Mouse (Mus musculus) MEL (cell line): ENCODE data around the gene Rasl10b. TPM values are rescaled to one million over a fixed set of nuclear protein-coding genes. Genes with fewer than 3 reads are reported as not detected.

Experiments used
- DNase-seq: peaks from one replicate; pipeline ENCODE4 v3.0.0; 2011; ENCODE audit warnings: low read depth, low spot score
- H3K27ac ChIP-seq: 2 replicates; pipeline ENCODE4 v1.5.1; 2012; ENCODE audit warnings: low read depth, mild to moderate bottlenecking, control low read depth, low read length, moderate library complexity; ENCODE audit not compliant: control insufficient read depth
- H3K27me3 ChIP-seq, 2 experiments: fragments of 150-350 bp in 1 of 2; sonication (generic) in 1 of 2; 2 replicates each; pipeline ENCODE4 v1.6.1; 2012; ENCODE audit warnings: low read length in 2 of 2, mild to moderate bottlenecking in 2 of 2, improper control_type of control experiment in 1 of 2, moderate library complexity in 1 of 2; ENCODE audit not compliant: insufficient read depth in 2 of 2, control insufficient read depth in 1 of 2
- H3K36me3 ChIP-seq, 2 experiments: 2 replicates each; pipeline ENCODE4 v1.6.1; 2012 to 2014; ENCODE audit warnings: low read length in 2 of 2, improper control_type of control experiment in 1 of 2, inconsistent platforms in 1 of 2, mild to moderate bottlenecking in 1 of 2; ENCODE audit not compliant: insufficient read depth in 2 of 2, control insufficient read depth in 1 of 2
- H3K4me1 ChIP-seq, 2 experiments: fragments of 150-350 bp in 1 of 2; sonication (generic) in 1 of 2; 2 replicates each; pipeline ENCODE4 v1.6.1; 2012; ENCODE audit warnings: low read length in 2 of 2, improper control_type of control experiment in 1 of 2, mild to moderate bottlenecking in 1 of 2; ENCODE audit not compliant: insufficient read depth in 2 of 2, control insufficient read depth in 1 of 2
- H3K4me3 ChIP-seq, 2 experiments: fragments of 150-350 bp in 1 of 2; sonication (generic) in 1 of 2; 2 replicates each; pipeline ENCODE4 v1.5.1; 2012; ENCODE audit warnings: low read depth in 2 of 2, low read length in 2 of 2, mild to moderate bottlenecking in 2 of 2, moderate library complexity in 2 of 2, control low read depth in 1 of 2, improper control_type of control experiment in 1 of 2; ENCODE audit not compliant: control insufficient read depth in 1 of 2, insufficient read depth in 1 of 2
- H3K79me2 ChIP-seq: 2 replicates; pipeline ENCODE4 v1.6.1; 2012; ENCODE audit warnings: mild to moderate bottlenecking, low read length, moderate library complexity; ENCODE audit not compliant: control insufficient read depth, poor library complexity, insufficient read depth
- H3K9ac ChIP-seq: 2 replicates; pipeline ENCODE4 v1.6.1; 2012; ENCODE audit warnings: low read depth, mild to moderate bottlenecking, control low read depth, low read length, moderate library complexity; ENCODE audit not compliant: control insufficient read depth, poor library complexity, severe bottlenecking
- H3K9me3 ChIP-seq: fragments of 150-350 bp; sonication (generic); replicated peaks from 2 replicates; pipeline ENCODE4 v1.6.1; 2012; ENCODE audit warnings: mild to moderate bottlenecking, low read length, improper control_type of control experiment, moderate library complexity; ENCODE audit not compliant: insufficient read depth
- BHLHE40 ChIP-seq: IDR thresholded peaks from 2 replicates; pipeline ENCODE4 v1.6.1; 2012; ENCODE audit warnings: low read depth, mild to moderate bottlenecking, inconsistent platforms, low read length, improper control_type of control experiment, borderline replicate concordance
- CHD1 ChIP-seq: IDR thresholded peaks from 2 replicates; pipeline ENCODE4 v1.6.1; 2012; ENCODE audit warnings: low read depth, mild to moderate bottlenecking, inconsistent platforms, low read length, improper control_type of control experiment
- E2F4 ChIP-seq: IDR thresholded peaks from 2 replicates; pipeline ENCODE4 v1.6.1; 2011; ENCODE audit warnings: low read depth, low read length, improper control_type of control experiment, borderline replicate concordance
- ELF1 ChIP-seq: IDR thresholded peaks from 2 replicates; pipeline ENCODE4 v1.6.1; 2014; ENCODE audit warnings: low read depth, mild to moderate bottlenecking, inconsistent platforms, low read length, improper control_type of control experiment, moderate library complexity
- EP300 ChIP-seq, 2 experiments: IDR thresholded peaks; 2 replicates each; pipeline ENCODE4 v1.6.1; 2011; ENCODE audit warnings: improper control_type of control experiment in 2 of 2, low read length in 2 of 2, low read depth in 1 of 2, mild to moderate bottlenecking in 1 of 2
- KAT2A ChIP-seq: conservative IDR thresholded peaks from 2 replicates; pipeline ENCODE4 v1.6.1; 2012; ENCODE audit warnings: low read depth, low read length, improper control_type of control experiment, inconsistent platforms
- MAFK ChIP-seq: IDR thresholded peaks from 2 replicates; pipeline ENCODE4 v1.6.1; 2011; ENCODE audit warnings: low read depth, mild to moderate bottlenecking, low read length, improper control_type of control experiment, borderline replicate concordance
- MAX ChIP-seq: IDR thresholded peaks from 2 replicates; pipeline ENCODE4 v1.6.1; 2011; ENCODE audit warnings: low read length, improper control_type of control experiment
- MXI1 ChIP-seq: IDR thresholded peaks from 2 replicates; pipeline ENCODE4 v1.6.1; 2011; ENCODE audit warnings: mild to moderate bottlenecking, low read depth, low read length, improper control_type of control experiment
- MYB ChIP-seq: IDR thresholded peaks from 2 replicates; pipeline ENCODE4 v1.6.1; 2011; ENCODE audit warnings: mild to moderate bottlenecking, low read depth, low read length, improper control_type of control experiment
- NELFE ChIP-seq: IDR thresholded peaks from 2 replicates; pipeline ENCODE4 v1.6.1; 2011; ENCODE audit warnings: low read depth, low read length, improper control_type of control experiment
- POLR2A ChIP-seq, 2 experiments: IDR thresholded peaks; 2 replicates each; pipeline ENCODE4 v1.6.1; 2011 to 2012; ENCODE audit warnings: low read length in 2 of 2, mild to moderate bottlenecking in 2 of 2, control low read depth in 1 of 2, improper control_type of control experiment in 1 of 2, low read depth in 1 of 2, moderate library complexity in 1 of 2; ENCODE audit not compliant: control insufficient read depth in 1 of 2, insufficient read depth in 1 of 2, poor library complexity in 1 of 2
- POLR2AphosphoS5 ChIP-seq: IDR thresholded peaks from 2 replicates; pipeline ENCODE4 v1.6.1; 2012; ENCODE audit warnings: low read depth, borderline replicate concordance, mild to moderate bottlenecking, inconsistent platforms, low read length, moderate library complexity, mixed read lengths
- RCOR1 ChIP-seq: IDR thresholded peaks from 2 replicates; pipeline ENCODE4 v1.6.1; 2012; ENCODE audit warnings: low read depth, mild to moderate bottlenecking, inconsistent platforms, low read length, improper control_type of control experiment
- SIN3A ChIP-seq: IDR thresholded peaks from 2 replicates; pipeline ENCODE4 v1.6.1; 2012; ENCODE audit warnings: low read length, improper control_type of control experiment, inconsistent platforms
- USF1 ChIP-seq: IDR thresholded peaks from 2 replicates; pipeline ENCODE4 v1.6.1; 2014; ENCODE audit warnings: low read depth, mild to moderate bottlenecking, inconsistent platforms, low read length, improper control_type of control experiment, moderate library complexity
- ZC3H11A ChIP-seq: IDR thresholded peaks from 2 replicates; pipeline ENCODE4 v1.6.1; 2012; ENCODE audit warnings: low read depth, mild to moderate bottlenecking, inconsistent platforms, low read length, improper control_type of control experiment
- ZKSCAN1 ChIP-seq: IDR thresholded peaks from 2 replicates; pipeline ENCODE4 v1.6.1; 2012; ENCODE audit warnings: low read depth, mild to moderate bottlenecking, inconsistent platforms, low read length, improper control_type of control experiment, moderate library complexity
- polyA plus RNA-seq, 2 experiments: library from polyadenylated mRNA; stranded (reverse) in 1 of 2; unstranded in 1 of 2; fragments of >175 nt in 1 of 2; fragments of >200 nt in 1 of 2; gene quantifications; 2 replicates each; pipeline versions ENCODE4 v1.2.1 to v1.2.4; 2012; ENCODE audit warnings: low replicate concordance in 2 of 2, low read depth in 1 of 2; ENCODE audit not compliant: insufficient read length in 2 of 2, insufficient read depth in 1 of 2, missing spikeins in 1 of 2
- total RNA-seq: library from RNA; depleted of rRNA; stranded (reverse); fragments of 300-350 nt; gene quantifications from 2 replicates; pipeline ENCODE4 v1.2.3, GENCODE M21; 2012

The Rasl10b gene
- total and polyA plus RNA-seq, 3 experiments, result 0.04 TPM; not detected in 2

- no peak within 1 kb of the TSS for H3K4me3 ChIP-seq
- no peak for DNase-seq
- H3K36me3 ChIP-seq, result no peaks in the 10 kb centered on the region
- TF ChIP-seq CHD1 (no peak), ZC3H11A (no peak), POLR2AphosphoS5 (no peak), EP300 (IDR thresholded peaks at IDR 0.05; ENCODE audit: low read depth in 1 of 2, low read length in 2 of 2) (no peak), MAX (no peak), RCOR1 (no peak), ZKSCAN1 (no peak), MXI1 (no peak), USF1 (no peak), NELFE (no peak), KAT2A (no peak), E2F4 (no peak), BHLHE40 (no peak), POLR2A (IDR thresholded peaks at IDR 0.05; ENCODE audit: control insufficient read depth in 1 of 2, insufficient read depth in 1 of 2, low read depth in 1 of 2, low read length in 2 of 2, poor library complexity in 1 of 2) (no peak), MYB (no peak), SIN3A (no peak), MAFK (no peak)
- no peak within 1 kb of the TSS for H3K27ac ChIP-seq
- H3K4me1 ChIP-seq, result no peaks in the 10 kb centered on the region
- H3K9ac ChIP-seq, result no peak within 1 kb of the TSS
- H3K9me3 ChIP-seq, result no peaks in the 10 kb centered on the region
- no peaks in the 10 kb centered on the region; the same call in 1 of the 2 replicates for H3K79me2 ChIP-seq
- H3K27me3 ChIP-seq, result peaks cover 20 to 27% of the 10 kb centered on the region in 2 experiments
These were observed 28.4 kb downstream of the Rasl10b start, which contains the start of gene 1700020L24Rik for GRCm38 (mm10) chr11:83437377-83437776. Gene 1700020L24Rik (plus strand): TSS chr11:83437677.

GRCm38 (mm10) chr11:83439426-83440060, 30.6 kb downstream of the Rasl10b start:
- H3K36me3 ChIP-seq, result no peaks in the 10 kb centered on the region
- no peaks in the 10 kb centered on the region; the same call in 1 of the 2 replicates for H3K79me2 ChIP-seq
- peaks cover 14% of the 10 kb centered on the region in 2 experiments for H3K27me3 ChIP-seq
- H3K27ac ChIP-seq, result no peak overlapping the region
- no peak for TF ChIP-seq POLR2A (IDR thresholded peaks at IDR 0.05; ENCODE audit: control insufficient read depth in 1 of 2, insufficient read depth in 1 of 2, low read depth in 1 of 2, low read length in 2 of 2, poor library complexity in 1 of 2)
- TF ChIP-seq ELF1, result peak; percentile 27; the same call in 1 of the 2 replicates
- TF ChIP-seq CHD1, result 0 out of 2 replicates have a peak, but pooled peaks have one; percentile 25
- peak; percentile 47 for DNase-seq
- no peak overlapping the region for H3K9ac ChIP-seq
- H3K4me3 ChIP-seq, result peak overlapping the region in 1 of 2 experiments; percentile 82; a peak in 2 of 4 replicates
- H3K9me3 ChIP-seq, result no peaks in the 10 kb centered on the region
- no peaks in the 10 kb centered on the region for H3K4me1 ChIP-seq
